Mouse (Mus musculus) heart, embryonic 12.5 days (tissue): ENCODE data around the gene Chchd2. TPM values are rescaled to one million over a fixed set of nuclear protein-coding genes. Genes with fewer than 3 reads are reported as not detected.

Experiments
- ATAC-seq: fragments of 200-750 bp; cut with Nextera tagmentation; 2 replicates; pipeline ENCODE4 v1.8.0; 2017; ENCODE audit warnings: moderate TSS enrichment, moderate library complexity; ENCODE audit not compliant: insufficient number of reproducible peaks, low FRiP score
- H3K27ac ChIP-seq: fragments of 300-500 bp; sonication (generic); 2 replicates; pipeline ENCODE4 v1.5.1; 2016; ENCODE audit warnings: mild to moderate bottlenecking, moderate library complexity; ENCODE audit not compliant: poor library complexity, severe bottlenecking
- H3K27me3 ChIP-seq: fragments of 300-500 bp; sonication (generic); replicated peaks from 2 replicates; pipeline ENCODE4 v1.6.1; 2016; ENCODE audit warnings: mild to moderate bottlenecking, moderate library complexity
- H3K36me3 ChIP-seq: fragments of 300-500 bp; sonication (generic); 2 replicates; pipeline ENCODE4 v1.6.1; 2016; ENCODE audit warnings: mild to moderate bottlenecking, moderate library complexity
- H3K4me1 ChIP-seq: fragments of 300-500 bp; sonication (generic); replicated peaks from 2 replicates; pipeline ENCODE4 v1.6.1; 2016; ENCODE audit warnings: mild to moderate bottlenecking
- H3K4me2 ChIP-seq: fragments of 300-500 bp; sonication (generic); 2 replicates; pipeline ENCODE4 v1.6.1; 2016; ENCODE audit warnings: mild to moderate bottlenecking, moderate library complexity
- H3K4me3 ChIP-seq: fragments of 300-500 bp; sonication (generic); 2 replicates; pipeline ENCODE4 v1.5.1; 2016; ENCODE audit warnings: mild to moderate bottlenecking
- H3K9ac ChIP-seq: fragments of 300-500 bp; sonication (generic); 2 replicates; pipeline ENCODE4 v1.6.1; 2016; ENCODE audit warnings: mild to moderate bottlenecking, moderate library complexity
- H3K9me3 ChIP-seq: fragments of 300-500 bp; sonication (generic); replicated peaks from 2 replicates; pipeline ENCODE4 v1.6.1; 2016; ENCODE audit warnings: mild to moderate bottlenecking, moderate library complexity
- WGBS: fragments of 180-500 bp; shearing (Covaris S2); methylation state at CpG from one replicate; pipeline ENCODE4 v1.1.7; 2016; 5-methylcytosine and 5-hydroxymethylcytosine counted together
- polyA plus RNA-seq: library from polyadenylated mRNA; unstranded; fragments of >200 nt; fragmentation: Nextera tagmentation; extraction: Ambion mirVana; gene quantifications from 2 replicates; pipeline ENCODE4 v1.2.1, GENCODE M21; 2016

Gene Chchd2
- polyA plus RNA-seq, 1 experiment from 2014 or later: 776 TPM

DNA sequence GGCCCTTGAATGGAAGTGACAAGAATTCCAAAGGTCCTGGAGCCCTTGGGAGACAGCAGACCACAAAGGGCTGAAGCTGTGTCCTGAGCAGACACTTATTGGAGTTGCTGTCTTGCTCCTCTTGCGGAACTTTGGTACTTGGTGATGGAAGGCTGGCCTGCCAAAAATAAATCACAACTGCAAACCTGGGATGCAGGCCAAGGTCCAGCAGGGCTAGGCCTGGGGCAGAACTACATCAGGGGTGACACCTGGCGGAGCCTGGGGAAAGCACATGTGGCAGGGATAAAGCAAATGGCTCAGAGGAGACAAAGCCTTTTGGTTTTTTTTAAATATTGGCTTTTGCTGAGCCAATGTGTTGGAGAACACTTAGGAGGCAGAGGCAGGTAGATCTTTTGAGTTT, 8.3 kb downstream of the Chchd2 start:
- Histone ChIP-seq H3K4me3 (no peak overlapping the region), H3K4me1 (peaks cover 10% of the 10 kb centered on the region), H3K27ac (no peak overlapping the region), H3K9ac (no peak overlapping the region), H3K4me2 (peak overlapping the region; percentile 22; the same call in 1 of the 2 replicates), H3K9me3 (no peaks in the 10 kb centered on the region), H3K27me3 (no peaks in the 10 kb centered on the region), H3K36me3 (peaks cover 35% of the 10 kb centered on the region)
- 25% methylated on average over 2 of the region's 2 CpGs for WGBS
- ATAC-seq: peak; percentile 66; the same call in 1 of the 2 replicates

DNA sequence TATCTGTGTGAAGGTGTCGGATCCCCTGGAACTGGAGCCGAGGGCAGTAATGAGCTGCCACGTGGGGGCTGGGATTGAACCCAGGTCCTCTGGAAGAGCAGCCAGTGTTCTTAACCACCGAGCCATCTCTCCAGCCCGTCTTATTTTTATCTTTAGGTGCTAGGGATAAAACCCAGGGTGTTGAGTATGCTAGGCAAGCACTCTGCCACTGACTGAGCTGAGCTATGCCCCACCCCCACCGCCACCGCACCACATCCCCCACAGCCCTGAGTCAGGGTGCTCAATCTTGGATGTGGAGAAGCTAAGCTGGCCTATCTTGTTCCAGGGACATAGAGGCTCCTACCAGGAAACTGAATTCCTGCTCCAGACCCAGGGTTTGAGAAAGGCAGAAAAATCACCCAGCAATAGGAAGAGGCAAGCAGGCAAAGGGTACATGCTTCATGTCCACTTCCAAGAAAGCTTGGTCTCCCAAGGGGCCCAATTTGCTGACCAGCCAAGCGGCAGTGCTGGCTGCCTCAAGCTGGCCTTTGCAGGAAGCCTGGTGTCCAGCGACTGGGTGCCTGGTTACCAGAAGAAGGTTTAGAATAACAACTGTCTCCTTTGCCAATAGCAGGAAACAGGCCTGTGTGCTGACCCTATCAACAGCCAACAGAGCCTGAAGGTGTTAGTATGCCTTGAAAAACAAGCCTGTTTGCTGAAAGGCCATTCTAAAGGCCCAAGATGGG, 9.4 kb downstream of the Chchd2 start:
- peaks cover 28% of the 10 kb centered on the region for H3K36me3 ChIP-seq
- peaks cover 10% of the 10 kb centered on the region for H3K4me1 ChIP-seq
- H3K9ac ChIP-seq: no peak overlapping the region
- WGBS: 42% methylated on average over 9 of the region's 9 CpGs
- 0 out of 2 replicates have a peak overlapping the region, but pooled peaks have one; percentile 3 for H3K27ac ChIP-seq
- no peak for ATAC-seq
- no peaks in the 10 kb centered on the region for H3K27me3 ChIP-seq
- H3K4me2 ChIP-seq: no peak overlapping the region
- no peak overlapping the region for H3K4me3 ChIP-seq
- no peaks in the 10 kb centered on the region for H3K9me3 ChIP-seq

DNA sequence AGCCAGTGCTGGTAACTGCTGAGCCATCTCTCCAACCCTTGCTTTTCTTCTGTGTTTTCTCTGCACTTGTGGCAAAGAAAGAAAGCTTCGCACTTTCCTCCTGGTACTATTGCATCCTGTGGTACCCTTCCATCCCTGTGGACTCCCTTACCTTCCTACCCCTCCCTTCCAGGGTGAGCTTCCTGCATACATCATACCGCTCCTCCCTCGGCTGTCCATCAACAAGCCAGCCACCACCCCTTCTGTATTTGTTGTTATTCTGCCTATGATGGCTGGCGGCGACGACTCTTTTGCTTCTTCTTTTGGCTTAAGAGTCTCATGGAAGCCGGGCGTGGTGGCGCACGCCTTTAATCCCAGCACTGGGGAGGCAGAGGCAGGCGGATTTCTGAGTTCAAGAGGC, 12.2 kb downstream of the Chchd2 start:
- peaks cover 10% of the 10 kb centered on the region for H3K4me1 ChIP-seq
- H3K27me3 ChIP-seq: no peaks in the 10 kb centered on the region
- no peak overlapping the region for H3K9ac ChIP-seq
- WGBS: 69% methylated on average over 11 of the region's 11 CpGs
- H3K36me3 ChIP-seq: 0 out of 2 replicates have a peak, but pooled peaks cover 5% of the 10 kb centered on the region
- no peak overlapping the region for H3K4me3 ChIP-seq
- no peak overlapping the region for H3K27ac ChIP-seq
- ATAC-seq: no peak
- no peak overlapping the region for H3K4me2 ChIP-seq
- no peaks in the 10 kb centered on the region for H3K9me3 ChIP-seq

DNA sequence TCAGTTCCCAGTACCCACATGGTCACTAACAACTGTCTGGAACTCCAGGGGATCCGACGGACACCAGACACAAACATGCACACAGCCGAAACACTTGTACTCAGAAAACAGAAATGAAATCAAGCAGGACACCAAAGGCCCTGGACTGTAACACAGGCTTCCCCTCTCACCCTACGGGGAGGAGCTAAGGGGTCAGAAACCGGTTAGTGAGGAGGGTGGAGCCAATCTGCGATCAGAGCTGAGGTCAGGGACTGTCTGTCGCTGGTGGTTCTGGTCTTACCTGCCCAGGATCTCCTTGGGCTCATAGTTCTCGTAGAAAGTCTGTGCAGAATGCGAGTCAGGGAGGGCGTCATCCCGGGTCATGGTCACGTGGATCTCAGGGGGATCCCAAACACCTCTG, 13.3 kb downstream of the Chchd2 start:
- no peak overlapping the region for H3K9ac ChIP-seq
- H3K4me3 ChIP-seq: no peak overlapping the region
- H3K9me3 ChIP-seq: no peaks in the 10 kb centered on the region
- ATAC-seq: no peak
- 77% methylated on average over 12 of the region's 12 CpGs for WGBS
- no peaks in the 10 kb centered on the region for H3K27me3 ChIP-seq
- peaks cover 10% of the 10 kb centered on the region for H3K4me1 ChIP-seq
- no peak overlapping the region for H3K27ac ChIP-seq
- no peak overlapping the region for H3K4me2 ChIP-seq
- H3K36me3 ChIP-seq: no peaks in the 10 kb centered on the region

DNA sequence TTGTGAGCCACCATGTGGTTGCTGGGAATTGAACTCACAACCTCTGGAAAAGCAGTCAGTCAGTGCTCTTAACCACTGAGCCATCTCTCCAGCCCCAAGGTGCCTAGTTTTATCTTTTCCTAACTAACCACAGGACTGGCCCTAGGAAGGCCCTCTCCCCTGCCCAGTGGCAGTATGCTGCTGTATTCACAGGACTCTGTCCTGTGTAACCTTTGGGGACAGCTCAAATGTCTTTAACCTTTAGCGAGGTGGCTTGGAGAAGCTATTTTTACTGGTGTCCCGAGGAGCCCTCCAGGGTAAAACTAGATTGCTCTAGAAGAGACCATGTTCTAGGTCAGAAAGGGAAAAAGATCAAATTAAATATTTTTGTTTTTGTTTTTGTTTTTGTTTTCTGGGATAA, 16.0 kb downstream of the Chchd2 start:
- Histone ChIP-seq H3K9me3 (no peaks in the 10 kb centered on the region), H3K36me3 (no peaks in the 10 kb centered on the region), H3K4me2 (no peak overlapping the region), H3K4me1 (no peaks in the 10 kb centered on the region), H3K9ac (no peak overlapping the region), H3K4me3 (no peak overlapping the region), H3K27me3 (no peaks in the 10 kb centered on the region), H3K27ac (no peak overlapping the region)
- 67% methylated on average over 2 of the region's 2 CpGs for WGBS
- no peak for ATAC-seq

DNA sequence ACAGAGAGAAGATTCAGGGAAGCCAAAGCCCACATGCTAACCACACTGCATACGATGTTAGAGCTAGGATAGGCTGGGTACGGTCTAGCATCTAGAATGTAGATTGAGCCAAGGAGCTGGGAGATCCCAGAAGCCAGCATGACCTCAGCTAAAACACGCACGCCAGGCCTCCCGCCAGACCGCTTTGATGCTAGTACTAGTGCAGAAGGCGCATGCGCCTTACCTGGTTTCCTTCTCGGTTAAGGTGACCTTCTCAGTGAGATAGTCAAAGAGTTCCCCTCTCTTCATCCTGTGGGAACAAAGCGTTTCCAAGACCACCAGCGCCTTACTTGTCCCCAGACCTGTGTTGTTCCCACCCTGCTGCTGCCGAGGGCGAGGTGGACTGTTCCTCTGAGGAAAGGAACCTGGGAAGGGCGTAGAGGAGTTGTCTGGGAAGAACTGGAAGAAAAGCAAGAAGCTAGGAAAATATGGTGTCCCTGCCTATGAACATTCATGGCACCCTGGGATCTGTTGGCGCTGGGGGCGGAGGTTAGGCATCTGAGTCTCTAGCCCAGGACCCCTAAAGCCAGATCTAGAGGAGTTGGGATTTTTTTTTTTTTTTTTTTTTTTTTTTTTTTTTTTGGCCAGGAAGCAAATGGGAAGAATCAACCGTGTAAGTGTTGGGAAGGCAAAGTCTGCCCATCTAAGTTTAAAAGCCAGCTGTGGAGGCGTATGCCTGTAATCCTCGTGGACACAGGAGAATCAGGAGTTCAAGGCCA, 17.9 kb downstream of the Chchd2 start:
- peaks cover 2% of the 10 kb centered on the region; the same call in 1 of the 2 replicates for H3K4me1 ChIP-seq
- H3K9me3 ChIP-seq: no peaks in the 10 kb centered on the region
- no peak overlapping the region for H3K27ac ChIP-seq
- no peak overlapping the region for H3K9ac ChIP-seq
- H3K36me3 ChIP-seq: no peaks in the 10 kb centered on the region
- H3K4me2 ChIP-seq: no peak overlapping the region
- H3K4me3 ChIP-seq: no peak overlapping the region
- 80% methylated on average over 19 of the region's 19 CpGs for WGBS
- no peaks in the 10 kb centered on the region for H3K27me3 ChIP-seq
- no peak for ATAC-seq

DNA sequence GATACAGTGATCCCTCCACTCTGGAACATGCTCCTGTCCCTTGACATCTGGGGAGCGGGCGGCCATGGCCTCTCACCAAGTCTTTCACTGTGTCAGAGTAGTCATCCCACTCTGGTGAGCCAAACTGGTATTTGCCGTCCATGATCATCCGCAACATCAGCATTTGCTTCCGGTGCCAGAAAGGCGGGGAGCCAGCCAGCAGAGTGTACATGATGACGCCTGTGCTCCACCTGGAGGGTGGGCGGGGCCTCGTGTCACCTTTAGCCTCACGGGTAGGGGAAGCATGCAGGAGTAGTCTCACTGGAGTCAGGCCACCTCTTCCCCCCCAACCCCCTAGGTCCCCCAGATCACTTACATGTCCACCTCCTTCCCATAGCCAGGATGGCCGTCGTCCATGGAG, 21.4 kb downstream of the Chchd2 start:
- no peak for ATAC-seq
- Histone ChIP-seq H3K4me3 (no peak overlapping the region), H3K4me1 (peaks cover 8% of the 10 kb centered on the region; the same call in 1 of the 2 replicates), H3K9ac (no peak overlapping the region), H3K4me2 (no peak overlapping the region), H3K27me3 (no peaks in the 10 kb centered on the region), H3K36me3 (peaks cover 22% of the 10 kb centered on the region), H3K27ac (no peak overlapping the region), H3K9me3 (peaks cover 4% of the 10 kb centered on the region; the same call in 1 of the 2 replicates)
- 75% methylated on average over 12 of the region's 12 CpGs for WGBS

GRCm38 (mm10) chr5:129864467-129864866, 22.8 kb downstream of the Chchd2 start:
- 10% methylated on average over 18 of the region's 18 CpGs for WGBS

DNA sequence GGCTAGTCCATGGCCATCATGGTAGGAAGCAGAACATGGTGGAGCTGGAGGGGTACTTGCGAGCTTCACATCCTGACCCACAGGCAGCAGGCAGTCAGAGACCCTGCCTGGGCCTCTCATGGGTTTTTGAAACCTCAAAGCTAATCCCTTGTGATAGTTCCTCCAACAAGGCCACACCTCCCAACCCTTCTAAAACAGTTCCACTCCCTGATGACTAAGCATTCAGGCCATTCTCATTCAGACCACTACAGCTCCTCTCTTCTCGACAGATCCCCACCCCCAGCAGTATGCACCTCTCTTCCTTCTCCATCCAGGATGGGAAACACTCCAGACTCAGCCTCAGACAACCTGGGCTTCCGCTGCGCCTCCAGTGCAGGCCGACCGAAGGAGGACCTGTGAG, 24.9 kb downstream of the Chchd2 start:
- H3K9me3 ChIP-seq: peaks cover 4% of the 10 kb centered on the region; the same call in 1 of the 2 replicates
- H3K27me3 ChIP-seq: no peaks in the 10 kb centered on the region
- no peak for ATAC-seq
- H3K4me3 ChIP-seq: no peak overlapping the region
- H3K4me2 ChIP-seq: no peak overlapping the region
- no peak overlapping the region for H3K9ac ChIP-seq
- WGBS: 96% methylated on average over 6 of the region's 6 CpGs
- no peak overlapping the region for H3K27ac ChIP-seq
- peaks cover 50% of the 10 kb centered on the region for H3K36me3 ChIP-seq
- peaks cover 8% of the 10 kb centered on the region; the same call in 1 of the 2 replicates for H3K4me1 ChIP-seq

More at GRCm38 (mm10) chr5:129864467-129864866, 22.8 kb downstream of the Chchd2 start:
- Histone ChIP-seq H3K4me3 (peak overlapping the region; percentile 13; the same call in 1 of the 2 replicates), H3K27ac (no peak overlapping the region), H3K27me3 (no peaks in the 10 kb centered on the region), H3K9me3 (peaks cover 4% of the 10 kb centered on the region; the same call in 1 of the 2 replicates), H3K4me2 (peak overlapping the region; percentile 55), H3K9ac (peak overlapping the region; percentile 24; the same call in 1 of the 2 replicates), H3K36me3 (peaks cover 35% of the 10 kb centered on the region), H3K4me1 (peaks cover 8% of the 10 kb centered on the region; the same call in 1 of the 2 replicates)
- ATAC-seq: no peak

- ATAC-seq: no peak
- peaks cover 72% of the 10 kb centered on the region for H3K36me3 ChIP-seq
- 85% methylated on average over 5 of the region's 5 CpGs for WGBS
- H3K4me1 ChIP-seq: no peaks in the 10 kb centered on the region
- H3K4me3 ChIP-seq: no peak overlapping the region
- no peak overlapping the region for H3K9ac ChIP-seq
- no peak overlapping the region for H3K27ac ChIP-seq
- H3K27me3 ChIP-seq: no peaks in the 10 kb centered on the region
- no peaks in the 10 kb centered on the region for H3K9me3 ChIP-seq
- H3K4me2 ChIP-seq: no peak overlapping the region
Measured at GRCm38 (mm10) chr5:129856414-129856813, 30.9 kb downstream of the Chchd2 start.

DNA sequence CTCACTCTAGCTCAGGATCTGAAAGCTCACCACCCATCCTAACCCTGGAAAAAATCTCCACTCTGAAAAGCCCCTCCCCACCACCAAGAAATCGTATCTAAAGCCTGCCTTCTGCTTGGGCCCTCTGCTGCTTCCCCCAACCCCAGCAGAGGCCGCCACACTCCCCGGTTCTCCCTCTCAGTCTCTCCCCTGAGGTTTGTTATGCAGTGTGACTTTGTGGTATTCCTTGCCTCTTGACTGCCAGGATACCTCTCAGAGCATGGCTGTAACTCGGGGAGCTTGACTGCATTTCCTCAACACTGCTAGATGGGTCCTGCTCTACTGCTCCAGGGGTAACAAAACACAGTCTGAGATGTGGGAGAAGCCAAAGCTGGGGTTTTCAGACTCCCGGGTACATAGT, 32.1 kb downstream of the Chchd2 start:
- no peak overlapping the region for H3K4me3 ChIP-seq
- no peaks in the 10 kb centered on the region for H3K27me3 ChIP-seq
- H3K36me3 ChIP-seq: peaks cover 60% of the 10 kb centered on the region
- H3K9ac ChIP-seq: no peak overlapping the region
- H3K4me1 ChIP-seq: no peaks in the 10 kb centered on the region
- H3K27ac ChIP-seq: no peak overlapping the region
- WGBS: 35% methylated on average over 5 of the region's 5 CpGs
- no peaks in the 10 kb centered on the region for H3K9me3 ChIP-seq
- H3K4me2 ChIP-seq: 0 out of 2 replicates have a peak overlapping the region, but pooled peaks have one; percentile 55
- no peak for ATAC-seq
